Mouse (Mus musculus): ENCODE data around the gene Arvcf. TPM values are rescaled to one million over a fixed set of nuclear protein-coding genes. Genes with fewer than 3 reads are reported as not detected.
A peak's percentile ranks its signal among the peaks of the same experiment; 100 is the strongest.

The Arvcf gene
- 1.8 and 3.5 TPM in 2 replicates for polyA plus RNA-seq (2012; ENCODE audit: insufficient read depth, insufficient read length, missing spikeins)

DNA sequence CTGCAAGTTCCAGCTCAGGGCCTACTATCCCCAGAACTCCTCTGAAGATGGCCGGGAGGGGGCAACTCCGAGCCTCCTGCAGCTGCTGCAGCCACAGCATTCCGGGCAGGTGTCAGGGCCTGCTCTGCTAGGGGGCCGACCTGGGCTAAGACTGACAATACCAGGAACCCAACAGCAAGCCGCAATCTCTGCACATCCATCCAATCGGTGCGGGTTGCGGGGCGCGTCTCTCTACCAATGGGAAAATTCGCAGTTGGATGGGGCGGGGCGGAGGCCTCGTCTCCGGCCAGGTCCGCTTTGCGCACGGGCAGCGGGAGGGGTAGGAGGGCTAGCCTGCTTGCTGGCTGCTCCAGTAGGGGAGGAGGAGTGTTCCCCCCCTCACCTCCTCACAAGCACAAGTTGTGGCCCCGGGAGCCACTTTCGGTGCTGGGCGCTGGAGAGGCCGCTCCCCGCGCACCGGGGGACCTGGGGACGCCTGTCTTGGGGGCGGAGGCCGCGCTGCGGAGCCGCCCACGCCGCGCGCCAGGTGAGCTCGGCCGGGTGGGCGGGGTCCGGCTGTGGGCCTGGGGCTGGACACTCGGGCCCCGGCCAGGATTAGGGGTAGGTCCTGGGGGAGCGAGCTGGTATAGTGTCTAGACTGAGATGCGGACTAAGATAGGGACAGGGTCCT, at the start of gene Arvcf, which contains the start of gene Tango2:
Arvcf (plus strand) TSS at position 252 of the 670 bp plus-strand sequence.
Tango2 (minus strand) TSS at position 173 of the 670 bp plus-strand sequence.
- Histone ChIP-seq H3K4me3 (ENCODE audit: insufficient read depth, low read length) (peak within 1 kb of the TSS; percentile 71), H3K4me1 (ENCODE audit: control insufficient read depth, insufficient read depth, low read length) (peaks cover 4% of the 10 kb centered on the region; the same call in 1 of the 2 replicates), H3K27ac (ENCODE audit: insufficient read depth, low read depth, low read length) (no peak within 1 kb of the TSS)
- no peak for TF ChIP-seq POLR2A (IDR thresholded peaks at IDR 0.05; ENCODE audit: borderline replicate concordance, low read depth, low read length)
- no peak for TF ChIP-seq CTCF (IDR thresholded peaks at IDR 0.05; ENCODE audit: low read depth, low read length)

- TF ChIP-seq POLR2A (IDR thresholded peaks at IDR 0.05; ENCODE audit: borderline replicate concordance, low read depth, low read length), result no peak
- no peak overlapping the region for H3K27ac ChIP-seq (ENCODE audit: insufficient read depth, low read depth, low read length)
Observed at GRCm38 (mm10) chr16:18308159-18308558, 39.8 kb upstream of the Arvcf start.

GRCm38 (mm10) chr16:18318992-18319391, 29.0 kb upstream of the Arvcf start:
- TF ChIP-seq CTCF (IDR thresholded peaks at IDR 0.05; ENCODE audit: low read depth, low read length), result no peak
- no peak for TF ChIP-seq POLR2A (IDR thresholded peaks at IDR 0.05; ENCODE audit: borderline replicate concordance, low read depth, low read length)
- Histone ChIP-seq H3K4me3 (ENCODE audit: insufficient read depth, low read length) (no peak overlapping the region), H3K4me1 (ENCODE audit: control insufficient read depth, insufficient read depth, low read length) (no peaks in the 10 kb centered on the region), H3K27ac (ENCODE audit: insufficient read depth, low read depth, low read length) (no peak overlapping the region)

More at GRCm38 (mm10) chr16:18308159-18308558, 39.8 kb upstream of the Arvcf start:
- Histone ChIP-seq H3K4me1 (ENCODE audit: control insufficient read depth, insufficient read depth, low read length) (no peaks in the 10 kb centered on the region), H3K4me3 (ENCODE audit: insufficient read depth, low read length) (no peak overlapping the region)

- H3K27ac ChIP-seq (ENCODE audit: insufficient read depth, low read depth, low read length), result no peak overlapping the region
- TF ChIP-seq POLR2A (IDR thresholded peaks at IDR 0.05; ENCODE audit: borderline replicate concordance, low read depth, low read length) (no peak), CTCF (IDR thresholded peaks at IDR 0.05; ENCODE audit: low read depth, low read length) (no peak)
- no peaks in the 10 kb centered on the region for H3K4me1 ChIP-seq (ENCODE audit: control insufficient read depth, insufficient read depth, low read length)
- no peak overlapping the region for H3K4me3 ChIP-seq (ENCODE audit: insufficient read depth, low read length)
Observed at GRCm38 (mm10) chr16:18321443-18321842, 26.5 kb upstream of the Arvcf start.

- no peak for TF ChIP-seq CTCF (IDR thresholded peaks at IDR 0.05; ENCODE audit: low read depth, low read length)
- no peak overlapping the region for H3K4me3 ChIP-seq (ENCODE audit: insufficient read depth, low read length)
- no peak overlapping the region for H3K27ac ChIP-seq (ENCODE audit: insufficient read depth, low read depth, low read length)
- H3K4me1 ChIP-seq (ENCODE audit: control insufficient read depth, insufficient read depth, low read length), result no peaks in the 10 kb centered on the region
Observed at GRCm38 (mm10) chr16:18323460-18323859, 24.5 kb upstream of the Arvcf start.

- Histone ChIP-seq H3K4me1 (ENCODE audit: control insufficient read depth, insufficient read depth, low read length) (no peaks in the 10 kb centered on the region), H3K4me3 (ENCODE audit: insufficient read depth, low read length) (no peak overlapping the region), H3K27ac (ENCODE audit: insufficient read depth, low read depth, low read length) (no peak overlapping the region)
- TF ChIP-seq POLR2A (IDR thresholded peaks at IDR 0.05; ENCODE audit: borderline replicate concordance, low read depth, low read length) (no peak), CTCF (IDR thresholded peaks at IDR 0.05; ENCODE audit: low read depth, low read length) (no peak)
Observed at GRCm38 (mm10) chr16:18324031-18324430, 24.0 kb upstream of the Arvcf start.

DNA sequence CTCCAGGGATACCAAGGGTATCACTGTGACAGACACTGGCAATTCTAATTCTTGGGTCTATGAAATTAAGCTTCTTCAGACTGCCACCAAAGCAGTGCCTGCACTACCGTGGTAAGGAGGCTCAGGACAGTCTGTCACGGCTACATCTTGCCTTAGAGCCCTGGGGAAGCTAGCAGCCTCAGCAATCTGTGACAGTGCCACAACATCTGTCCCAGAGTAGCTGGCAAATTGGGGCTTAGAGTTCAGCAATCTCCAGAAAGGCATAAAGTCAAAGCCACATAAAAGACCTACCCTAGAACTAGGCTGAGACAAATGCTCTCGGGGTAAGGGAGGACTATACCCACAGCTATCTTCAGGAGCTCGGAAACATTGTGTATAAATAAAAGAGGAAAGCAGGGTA, 22.2 kb upstream of the Arvcf start:
- no peaks in the 10 kb centered on the region for H3K4me1 ChIP-seq (ENCODE audit: control insufficient read depth, insufficient read depth, low read length)
- no peak overlapping the region for H3K4me3 ChIP-seq (ENCODE audit: insufficient read depth, low read length)
- TF ChIP-seq POLR2A (IDR thresholded peaks at IDR 0.05; ENCODE audit: borderline replicate concordance, low read depth, low read length), result no peak
- no peak for TF ChIP-seq CTCF (IDR thresholded peaks at IDR 0.05; ENCODE audit: low read depth, low read length)
- H3K27ac ChIP-seq (ENCODE audit: insufficient read depth, low read depth, low read length), result no peak overlapping the region

- no peak overlapping the region for H3K4me3 ChIP-seq (ENCODE audit: insufficient read depth, low read length)
- H3K27ac ChIP-seq (ENCODE audit: insufficient read depth, low read depth, low read length), result no peak overlapping the region
- no peaks in the 10 kb centered on the region for H3K4me1 ChIP-seq (ENCODE audit: control insufficient read depth, insufficient read depth, low read length)
- TF ChIP-seq POLR2A (IDR thresholded peaks at IDR 0.05; ENCODE audit: borderline replicate concordance, low read depth, low read length) (no peak), CTCF (IDR thresholded peaks at IDR 0.05; ENCODE audit: low read depth, low read length) (no peak)
Observed at GRCm38 (mm10) chr16:18327936-18328335, 20.0 kb upstream of the Arvcf start.

DNA sequence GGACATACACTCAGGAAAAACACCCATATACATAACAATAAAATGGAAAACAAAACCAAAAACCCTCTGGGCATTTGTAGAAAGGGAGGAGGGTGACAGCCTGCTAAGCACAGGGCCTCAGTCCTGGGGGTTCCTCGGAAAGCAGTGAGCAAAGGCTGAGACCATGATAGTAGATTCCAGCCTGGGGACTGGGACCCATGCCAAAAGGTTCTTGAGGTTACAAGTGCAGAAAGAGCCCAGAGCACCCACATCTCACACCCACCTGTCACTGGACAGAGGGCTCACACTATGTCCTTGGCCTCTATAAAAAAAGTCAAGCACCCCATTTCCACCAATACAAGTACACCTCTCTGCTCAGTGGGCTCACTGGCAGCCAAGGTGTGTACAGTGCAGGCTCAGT, 19.5 kb upstream of the Arvcf start:
- Histone ChIP-seq H3K4me1 (ENCODE audit: control insufficient read depth, insufficient read depth, low read length) (peaks cover 3% of the 10 kb centered on the region), H3K4me3 (ENCODE audit: insufficient read depth, low read length) (no peak overlapping the region), H3K27ac (ENCODE audit: insufficient read depth, low read depth, low read length) (no peak overlapping the region)
- TF ChIP-seq POLR2A (IDR thresholded peaks at IDR 0.05; ENCODE audit: borderline replicate concordance, low read depth, low read length), result no peak
- TF ChIP-seq CTCF (IDR thresholded peaks at IDR 0.05; ENCODE audit: low read depth, low read length), result no peak

DNA sequence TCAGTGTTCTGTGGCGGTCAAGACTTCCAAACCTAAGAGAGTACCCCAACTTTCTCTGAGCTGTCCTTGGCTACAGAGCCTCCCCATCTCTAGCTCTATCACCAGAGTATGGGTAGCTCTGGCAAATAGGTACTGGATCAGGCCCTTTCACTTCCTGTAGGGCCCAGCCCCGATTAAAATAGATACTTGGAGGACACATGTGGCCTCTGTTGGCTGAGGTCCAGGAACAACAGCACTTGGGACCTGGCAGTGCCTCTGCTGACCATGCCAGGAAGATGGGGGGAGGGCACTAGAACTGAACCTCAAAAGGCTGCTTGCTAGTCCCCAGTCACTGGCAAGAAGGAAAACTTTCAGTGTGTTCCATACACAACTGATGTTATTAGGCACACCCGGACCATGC, 14.0 kb upstream of the Arvcf start:
- TF ChIP-seq POLR2A (IDR thresholded peaks at IDR 0.05; ENCODE audit: borderline replicate concordance, low read depth, low read length) (no peak), CTCF (IDR thresholded peaks at IDR 0.05; ENCODE audit: low read depth, low read length) (no peak)
- Histone ChIP-seq H3K4me1 (ENCODE audit: control insufficient read depth, insufficient read depth, low read length) (peaks cover 20% of the 10 kb centered on the region), H3K4me3 (ENCODE audit: insufficient read depth, low read length) (no peak overlapping the region), H3K27ac (ENCODE audit: insufficient read depth, low read depth, low read length) (peak overlapping the region; percentile 49)
